Mouse (Mus musculus): ENCODE data around the gene Olfr1307.

Olfr1307 gene

DNA sequence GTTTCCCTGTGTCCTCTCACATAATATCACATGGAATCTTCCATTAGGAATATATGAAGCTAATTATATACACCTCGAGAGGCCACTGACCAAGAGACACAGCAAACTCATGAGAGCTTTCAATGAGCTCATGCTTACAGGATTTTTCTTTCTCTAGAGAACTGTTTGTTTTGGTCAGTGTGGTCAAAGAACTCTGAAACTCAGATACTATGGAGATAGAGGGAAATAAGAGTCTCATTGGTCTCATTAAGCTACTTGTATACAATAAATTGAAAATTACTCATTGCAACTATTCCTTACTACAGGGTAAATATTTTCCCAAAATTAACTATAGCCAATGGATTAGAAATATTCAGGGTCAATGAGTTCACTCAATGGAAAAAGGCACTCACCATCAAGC is at the start of gene Olfr1307:
Olfr1307 (minus strand) TSS at position 101 of the 400 bp plus-strand sequence.
- DNase-seq (ENCODE audit: low read depth in 1 of 2, low spot score in 2 of 2) = no peak

- DNase-seq (ENCODE audit: low read depth in 1 of 2, low spot score in 2 of 2) = no peak
Observed at GRCm38 (mm10) chr2:111990181-111990580, 40.9 kb upstream of the Olfr1307 start, which contains the start of gene Olfr1309. Olfr1309 (minus strand) TSS chr2:111990281.

DNA sequence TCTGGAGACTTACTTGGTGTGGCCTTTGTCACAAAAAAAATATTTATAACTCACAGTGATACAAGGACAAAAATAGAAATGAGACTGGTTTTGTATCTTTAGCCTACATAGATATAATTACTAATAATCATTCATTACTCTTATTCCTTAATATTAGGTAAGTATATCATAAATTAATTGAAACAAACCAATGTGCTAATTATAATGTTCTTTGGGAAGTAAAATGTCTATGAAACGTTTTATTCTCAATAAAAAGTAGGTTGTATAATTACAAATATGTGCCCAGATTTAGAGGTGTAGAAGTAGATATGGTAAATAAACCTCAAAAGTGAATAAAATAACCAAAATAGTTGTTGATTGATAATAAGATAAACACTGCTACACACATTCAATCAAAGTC is 15.6 kb upstream of the Olfr1307 start, which contains the start of gene Olfr1308:
Olfr1308 (minus strand) TSS at position 101 of the 400 bp plus-strand sequence.
- no peak for DNase-seq (ENCODE audit: low read depth in 1 of 2, low spot score in 2 of 2)

DNA sequence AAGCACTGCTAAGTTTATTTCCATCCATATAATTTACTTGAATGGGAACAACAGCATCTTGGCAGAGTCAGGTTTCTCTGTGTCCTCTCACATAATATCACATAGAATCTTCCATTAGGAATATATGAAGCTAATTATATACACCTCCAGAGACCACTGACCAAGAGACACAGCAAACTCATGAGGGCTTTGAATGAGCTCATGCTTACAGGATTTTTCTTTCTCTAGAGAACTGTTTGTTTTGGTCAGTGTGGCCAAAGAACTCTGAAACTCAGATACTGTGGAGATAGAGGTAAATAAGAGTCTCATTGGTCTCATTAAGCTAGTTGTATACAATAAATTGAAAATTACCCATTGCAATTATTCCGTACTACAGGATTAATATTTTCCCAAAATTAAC is 33.1 kb downstream of the Olfr1307 start, which contains the start of gene Olfr1306:
Olfr1306 (minus strand) TSS at position 101 of the 400 bp plus-strand sequence.
- DNase-seq (ENCODE audit: low read depth in 1 of 2, low spot score in 2 of 2) = no peak

Data from monocyte, adult 2 months (primary cell).